Mouse (Mus musculus) hematopoietic stem cell, adult 5-6 weeks (primary cell): ENCODE measurements around the gene D430042O09Rik. TPM values are rescaled to one million over a fixed set of nuclear protein-coding genes. Genes with fewer than 3 reads are reported as not detected.

Experiments
- ATAC-seq, 2 experiments: fragments of 125-278 bp in 1 of 2; replicated peaks in 1 of 2; 2 replicates each; pipeline ENCODE4 v1.8.0; 2016 to 2017; ENCODE audit warnings: inconsistent platforms in 2 of 2, mild to moderate bottlenecking in 2 of 2, moderate number of reproducible peaks in 2 of 2, low read depth in 1 of 2, moderate TSS enrichment in 1 of 2; ENCODE audit not compliant: low FRiP score in 2 of 2, poor library complexity in 2 of 2, severe bottlenecking in 2 of 2, insufficient read depth in 1 of 2, low TSS enrichment in 1 of 2
- total RNA-seq: library from RNA; stranded (forward); fragments of 172-1452, 232-1000 nt; gene quantifications from 2 replicates; pipeline ENCODE4 v1.2.3, GENCODE M21; 2017

Gene D430042O09Rik
- total RNA-seq, 1 experiment from 2014 or later, result 9.9 TPM

GRCm38 (mm10) chr7:125887124-125887523 lies 179.4 kb downstream of the D430042O09Rik start:
- ATAC-seq, result no peak

- no peak for ATAC-seq
These were observed 180.1 kb downstream of the D430042O09Rik start for GRCm38 (mm10) chr7:125887761-125888160.

- ATAC-seq, result no peak
These were observed 180.7 kb downstream of the D430042O09Rik start for GRCm38 (mm10) chr7:125888373-125888772.

GRCm38 (mm10) chr7:125893621-125894020 lies 185.9 kb downstream of the D430042O09Rik start:
- no peak for ATAC-seq

GRCm38 (mm10) chr7:125897059-125897458 lies 189.4 kb downstream of the D430042O09Rik start:
- ATAC-seq, result no peak

GRCm38 (mm10) chr7:125899036-125899435 lies 191.3 kb downstream of the D430042O09Rik start:
- ATAC-seq, result peak; percentile 27 to 62; a peak in 3 of 4 replicates

- ATAC-seq, result no peak
These were observed 192.2 kb downstream of the D430042O09Rik start for GRCm38 (mm10) chr7:125899916-125900315.

GRCm38 (mm10) chr7:125900386-125901161 lies 192.9 kb downstream of the D430042O09Rik start:
- ATAC-seq, result no peak

GRCm38 (mm10) chr7:125920801-125921200 lies 213.1 kb downstream of the D430042O09Rik start:
- no peak for ATAC-seq

- ATAC-seq, result no peak
These were observed 216.4 kb downstream of the D430042O09Rik start for GRCm38 (mm10) chr7:125924044-125924443.

Other genes with a start within 250 kb of the D430042O09Rik start
- 65.5 and 101 TPM in 2 replicates for gene Nsmce1, start 216.3 kb upstream of the D430042O09Rik start, total RNA-seq
- 39.3 and 41.8 TPM in 2 replicates for gene Il4ra, start 155.8 kb upstream of the D430042O09Rik start, total RNA-seq
- gene Il21r, start 104.5 kb upstream of the D430042O09Rik start, total RNA-seq, result 10.3 and 18.1 TPM in 2 replicates
- gene Gtf3c1, start 108 bp upstream of the D430042O09Rik start, total RNA-seq, result 32.2 and 48.7 TPM in 2 replicates